ENCODE assay signal across 8 mouse cellular contexts in the genomic region with DNA sequence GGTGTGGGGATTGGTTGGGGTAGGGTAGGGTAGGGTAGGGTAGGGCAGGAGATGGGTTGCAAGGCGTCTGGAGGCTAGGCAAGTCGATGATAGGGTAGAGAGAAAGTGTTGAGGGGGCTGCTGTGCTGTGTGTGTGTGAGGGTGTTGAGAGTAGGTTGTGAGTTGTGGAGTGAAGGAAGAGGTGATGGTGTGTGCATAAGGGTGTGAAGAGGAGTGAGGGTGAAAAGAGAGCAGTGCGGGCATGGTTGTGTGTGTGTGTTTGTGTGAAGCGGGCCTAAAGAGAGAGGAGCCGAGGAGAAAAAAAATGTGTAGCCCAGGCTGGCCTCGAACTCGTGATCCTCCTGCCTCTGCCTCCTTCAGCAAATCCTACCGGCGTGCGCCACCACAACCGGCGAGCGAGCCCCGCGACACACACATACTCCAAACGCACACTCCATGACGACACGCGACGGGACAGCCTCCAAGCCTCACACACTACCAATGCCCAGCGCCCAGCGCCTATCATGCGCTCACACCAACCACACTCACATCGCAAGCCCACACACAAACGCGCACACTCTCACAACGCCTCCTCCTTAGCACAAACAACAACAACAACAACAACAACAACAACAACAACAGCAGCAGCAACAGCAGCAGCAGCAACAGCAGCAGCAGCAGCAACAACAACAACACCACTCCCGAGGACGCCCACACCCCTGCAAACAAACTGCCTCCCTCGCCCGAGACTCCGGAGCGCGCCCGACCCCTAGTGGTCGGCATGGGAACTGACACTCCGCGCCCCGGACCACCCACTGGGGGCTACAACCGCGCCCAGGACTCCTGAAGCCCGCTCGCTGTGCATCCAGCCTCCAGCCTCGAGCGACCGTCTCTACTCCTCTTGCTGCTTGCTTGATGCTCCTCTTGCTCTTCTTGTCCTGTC. TPM values are rescaled to one million over a fixed set of nuclear protein-coding genes. Genes with fewer than 3 reads are reported as not detected.
DNase-seq lines count a peak whose midpoint lies in the region; ATAC-seq and TF ChIP-seq lines count a peak whose summit lies in the region.

No protein-coding gene starts in this region.

- peak overlapping the region; percentile 85 to 86 for H3K4me3 ChIP-seq in ES-E14 (ENCODE audit: insufficient read depth in 1 of 2, low read depth in 1 of 2, low read length in 2 of 2, poor library complexity in 1 of 2, severe bottlenecking in 1 of 2)
- H3K4me3 ChIP-seq in forebrain, embryonic 15.5 days: peak overlapping the region; percentile 82
- H3K4me3 ChIP-seq in layer of hippocampus, adult 2 months: peak overlapping the region; percentile 66
- peak overlapping the region; percentile 58 for H3K4me3 ChIP-seq in lung, embryonic 14.5 days (ENCODE audit: low read depth, low read length)
- H3K4me3 ChIP-seq in olfactory bulb, adult 2 months (ENCODE audit: insufficient read depth, low read depth, low read length): peak overlapping the region; percentile 67
- peak overlapping the region; percentile 86 for H3K4me3 ChIP-seq in thymus, adult 2 months (ENCODE audit: control insufficient read depth, insufficient read depth, low read length)

- H3K4me2 ChIP-seq in forebrain, embryonic 15.5 days (replicated peaks): peak overlapping the region; percentile 49
- peak overlapping the region; percentile 75 for H3K4me2 ChIP-seq in lung, embryonic 14.5 days

- peak overlapping the region; percentile 81 for H3K9ac ChIP-seq in ES-E14 (ENCODE audit: insufficient read depth, low read depth, low read length, poor library complexity, severe bottlenecking)
- peak overlapping the region; percentile 74 for H3K9ac ChIP-seq in forebrain, embryonic 15.5 days (replicated peaks)
- peak overlapping the region; percentile 60 for H3K9ac ChIP-seq in lung, embryonic 14.5 days

- ATAC-seq in forebrain, embryonic 15.5 days (replicated peaks): peak; percentile 98
- peak; percentile 98 for ATAC-seq in lung, embryonic 14.5 days (ENCODE audit: insufficient read depth)

- DNase-seq in ES-E14 (ENCODE audit: low read depth, low spot score): peak; percentile 83
- DNase-seq in cerebellum, adult 11-12 months: peak; percentile 98
- peak; percentile 84 for DNase-seq in heart, postnatal 25 days (ENCODE audit: low spot score)
- DNase-seq in layer of hippocampus, adult 2 months (ENCODE audit: low spot score in 2 of 2): peak; percentile 99 to 100
- DNase-seq in lung, embryonic 14.5 days: peak; percentile 95
- DNase-seq in thymus, adult 2 months: peak; percentile 98

- H3K4me1 ChIP-seq in ES-E14 (ENCODE audit: control insufficient read depth in 2 of 2, insufficient read depth in 2 of 2, low read length in 2 of 2, poor library complexity in 1 of 2): no peaks in the 10 kb centered on the region
- no peaks in the 10 kb centered on the region for H3K4me1 ChIP-seq in forebrain, embryonic 15.5 days
- H3K4me1 ChIP-seq in lung, embryonic 14.5 days (ENCODE audit: insufficient read depth): no peaks in the 10 kb centered on the region
- H3K4me1 ChIP-seq in olfactory bulb, adult 2 months (ENCODE audit: control insufficient read depth, insufficient read depth, low read length): peaks cover 3% of the 10 kb centered on the region; the same call in 1 of the 2 replicates
- H3K4me1 ChIP-seq in thymus, adult 2 months (replicated peaks; ENCODE audit: control insufficient read depth, insufficient read depth, low read length): no peaks in the 10 kb centered on the region

- H3K9me3 ChIP-seq in ES-E14 (ENCODE audit: control insufficient read depth, insufficient read depth, low read depth, low read length): no peaks in the 10 kb centered on the region
- H3K9me3 ChIP-seq in forebrain, embryonic 15.5 days: no peaks in the 10 kb centered on the region
- no peaks in the 10 kb centered on the region for H3K9me3 ChIP-seq in lung, embryonic 14.5 days (ENCODE audit: low read depth, low read length)

- in situ Hi-C loops in ES-E14 (cut with MboI; ENCODE audit: low sequenced_read_pairs in 2 of 2, unreplicated experiment in 2 of 2): no loop called here

- 2% methylated on average over 46 of the region's 46 CpGs for WGBS in forebrain, embryonic 15.5 days
- WGBS in lung, embryonic 14.5 days: 3% methylated on average over 46 of the region's 46 CpGs
- WGBS in olfactory bulb, adult 2 months: 3% methylated on average over 46 of the region's 46 CpGs
- WGBS in thymus, adult 2 months: 4% methylated on average over 46 of the region's 46 CpGs

- intact Hi-C loops in heart, postnatal 25 days (cut with DNase I): no loop called here

- no peaks in the 10 kb centered on the region for H3K27me3 ChIP-seq in forebrain, embryonic 15.5 days
- no peaks in the 10 kb centered on the region for H3K27me3 ChIP-seq in lung, embryonic 14.5 days (ENCODE audit: insufficient read depth, low read length)
- no peaks in the 10 kb centered on the region for H3K27me3 ChIP-seq in thymus, adult 2 months (ENCODE audit: control insufficient read depth, insufficient read depth, low read length)

- TF ChIP-seq CTCF in layer of hippocampus, adult 2 months (conservative IDR thresholded peaks at IDR 0.05): peak; percentile 89
- TF ChIP-seq CTCF in lung, embryonic 14.5 days (IDR thresholded peaks at IDR 0.05; ENCODE audit: low read depth): peak; percentile 99
- TF ChIP-seq CTCF in olfactory bulb, adult 2 months (IDR thresholded peaks at IDR 0.05; ENCODE audit: insufficient read depth, low read depth, low read length): peak; percentile 93
- peak; percentile 98 for TF ChIP-seq CTCF in thymus, adult 2 months (IDR thresholded peaks at IDR 0.05; ENCODE audit: borderline replicate concordance, control insufficient read depth, extremely low read depth, insufficient read depth, low read length, poor library complexity)

- peak overlapping the region; percentile 37; the same call in 1 of the 2 replicates for H3K27ac ChIP-seq in ES-E14 (ENCODE audit: insufficient read depth, low read depth, low read length, poor library complexity, severe bottlenecking)
- peak overlapping the region; percentile 87 for H3K27ac ChIP-seq in forebrain, embryonic 15.5 days (replicated peaks)
- H3K27ac ChIP-seq in layer of hippocampus, adult 2 months: peak overlapping the region; percentile 55
- peak overlapping the region; percentile 65; the same call in 1 of the 2 replicates for H3K27ac ChIP-seq in lung, embryonic 14.5 days (ENCODE audit: low read depth)
- peak overlapping the region; percentile 48 for H3K27ac ChIP-seq in olfactory bulb, adult 2 months (ENCODE audit: insufficient read depth, low read depth, low read length)
- H3K27ac ChIP-seq in thymus, adult 2 months (ENCODE audit: control insufficient read depth, insufficient read depth, low read length): peak overlapping the region; percentile 55

- no peaks in the 10 kb centered on the region for H3K36me3 ChIP-seq in ES-E14 (ENCODE audit: control insufficient read depth, insufficient read depth, low read length, poor library complexity, severe bottlenecking)
- no peaks in the 10 kb centered on the region for H3K36me3 ChIP-seq in forebrain, embryonic 15.5 days
- no peaks in the 10 kb centered on the region for H3K36me3 ChIP-seq in lung, embryonic 14.5 days (ENCODE audit: insufficient read depth)
- H3K36me3 ChIP-seq in thymus, adult 2 months (ENCODE audit: control insufficient read depth, insufficient read depth, low read length): no peaks in the 10 kb centered on the region

- no peak for TF ChIP-seq POLR2A in olfactory bulb, adult 2 months (IDR thresholded peaks at IDR 0.05; ENCODE audit: insufficient read depth, low read depth, low read length)
- no peak for TF ChIP-seq POLR2A in thymus, adult 2 months (IDR thresholded peaks at IDR 0.05; ENCODE audit: control insufficient read depth, extremely low read depth, insufficient read depth, low read length, poor library complexity)

TF ChIP-seq in ES-E14, 5 proteins besides CTCF, POLR2A, EP300 and RAD21:
- TF ChIP-seq ZC3H11A (IDR thresholded peaks at IDR 0.05; ENCODE audit: borderline replicate concordance, low read depth, low read length) (no peak), ZNF384 (IDR thresholded peaks at IDR 0.05; ENCODE audit: low read depth, low read length) (peak; percentile 73; the same call in 1 of the 2 replicates), HCFC1 (IDR thresholded peaks at IDR 0.05; ENCODE audit: borderline replicate concordance, insufficient read depth, low read length) (no peak), CHD2 (IDR thresholded peaks at IDR 0.05; ENCODE audit: low read depth, low read length) (no peak), MAFK (IDR thresholded peaks at IDR 0.05; ENCODE audit: insufficient read depth, low read depth, low read length) (no peak)

RNA-seq across cellular contexts. Expression of a gene that starts 55.6 kb away (rescaled TPM):
- 63.8 and 68.9 TPM in 2 replicates for total RNA-seq in ES-E14 (2012; rRNA removed)
- polyA plus RNA-seq in forebrain, embryonic 15.5 days (2015; fragmentation: Nextera tagmentation; extraction: Ambion mirVana): 156 and 165 TPM in 2 replicates
- 10 to 100 TPM in 1 of 2 experiments, 1 to 10 TPM in 1; 9.9 to 12.3 TPM for total RNA-seq in heart, postnatal 25 days (2021)
- total RNA-seq in layer of hippocampus, adult 2 months (2021): 10 to 100 TPM; 16.0 to 17.4 TPM
- polyA plus RNA-seq in lung, embryonic 14.5 days (2014; fragmentation: Nextera tagmentation; extraction: Ambion mirVana): 102 TPM in 2 replicates
- not detected in 2 replicates for polyA plus RNA-seq in olfactory bulb, adult 2 months (2012; ENCODE audit: insufficient read depth, insufficient read length, low replicate concordance, missing spikeins)
- polyA plus RNA-seq in thymus, adult 2 months (2012; rRNA removed): 56.3 and 70.2 TPM in 2 replicates

Comparison
In these comparisons a context has a peak if more than half of its experiments do, and no peak if none do; other contexts are left out.
1. Peak in every context shown above with its lines: DNase-seq, ATAC-seq, H3K4me3 ChIP-seq and H3K27ac ChIP-seq.
2. H3K27ac ChIP-seq: peak in every context shown above with its lines; median percentile 87 in forebrain, embryonic 15.5 days; 65 in lung, embryonic 14.5 days; 55 in layer of hippocampus, adult 2 months; 55 in thymus, adult 2 months; 48 in olfactory bulb, adult 2 months; 37 in ES-E14.